Mouse (Mus musculus): ENCODE data around the gene Slc27a3.

DNA sequence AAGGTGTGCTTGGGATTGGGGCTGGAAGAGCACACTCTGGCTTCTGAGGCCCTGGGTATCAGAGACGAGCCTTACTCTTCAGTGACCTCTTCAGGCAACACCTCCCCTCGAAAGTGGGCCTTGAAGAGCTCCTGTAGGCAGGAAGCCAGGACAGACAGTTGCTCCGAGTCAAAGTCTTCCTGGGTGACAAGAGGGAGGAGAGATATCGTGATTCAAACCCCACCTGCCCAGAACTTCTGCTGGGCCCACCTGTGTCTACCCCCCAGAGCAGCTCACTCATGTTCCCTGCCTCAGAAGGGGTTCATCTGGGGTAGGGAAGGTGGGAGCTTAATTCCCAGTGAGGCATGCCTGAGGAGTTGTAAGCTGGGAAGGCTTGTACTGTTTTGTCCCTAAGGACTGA lies 11.3 kb upstream of the Slc27a3 start:
- no peak for TF ChIP-seq CTCF (IDR thresholded peaks at IDR 0.05)
- TF ChIP-seq EP300 (IDR thresholded peaks at IDR 0.05), result no peak

All from lung, postnatal 0 days (tissue).